In genomic region chr9:51727960-51728359, GRCm38 (mm10) we compare ENCODE assay signal across 9 mouse cellular contexts. TPM values are rescaled to one million over a fixed set of nuclear protein-coding genes. Genes with fewer than 3 reads are reported as not detected.
A peak's percentile ranks its signal among the peaks of the same experiment; 100 is the strongest.
DNase-seq lines count a peak whose midpoint lies in the region; ATAC-seq lines count a peak whose summit lies in the region.
"Had no signal": no experiment of that assay in that cellular context is flagged by ENCODE, and none has a peak within 500 bp of the region (broad histone marks: within the 10 kb centered on the region; RNA-seq: fewer than 3 reads in every experiment).

No protein-coding gene starts in this region.

- H3K4me2 ChIP-seq in heart, embryonic 11.5 days = no peak overlapping the region
- no peak overlapping the region for H3K4me2 ChIP-seq in hindbrain, embryonic 13.5 days

- WGBS in heart, embryonic 11.5 days (ENCODE audit: insufficient replicate concordance) = 48% methylated on average over 6 of the region's 6 CpGs
- WGBS in hindbrain, embryonic 13.5 days = 56% methylated on average over 6 of the region's 6 CpGs

- no peaks in the 10 kb centered on the region for H3K4me1 ChIP-seq in heart, embryonic 11.5 days (ENCODE audit: control insufficient read depth, insufficient read depth, low read length)
- H3K4me1 ChIP-seq in hindbrain, embryonic 13.5 days (replicated peaks) = no peaks in the 10 kb centered on the region

- peak; percentile 18 to 22 for DNase-seq in heart, adult 18-20 months
- DNase-seq in Muller cell, postnatal 12 days (ENCODE audit: inconsistent ontology term) = peak; percentile 90
- peak; percentile 28 for DNase-seq in gastrocnemius, postnatal 10 days
- peak; percentile 16 for DNase-seq in ovary, postnatal 14 days (ENCODE audit: low spot score)
- no peak for DNase-seq in layer of hippocampus, postnatal 10 days (ENCODE audit: low spot score in 2 of 2)
- DNase-seq in right cerebral cortex, adult 18-20 months = no peak

- ATAC-seq in heart, embryonic 11.5 days (replicated peaks; ENCODE audit: insufficient number of reproducible peaks, low FRiP score, low TSS enrichment) = no peak
- ATAC-seq in hindbrain, embryonic 13.5 days (ENCODE audit: low FRiP score) = no peak

- H3K9ac ChIP-seq in heart, embryonic 11.5 days (ENCODE audit: low read depth, low read length) = no peak overlapping the region
- H3K9ac ChIP-seq in hindbrain, embryonic 13.5 days = no peak overlapping the region

- no peaks in the 10 kb centered on the region for H3K27me3 ChIP-seq in heart, embryonic 11.5 days (ENCODE audit: control insufficient read depth, insufficient read depth, low read length)
- no peaks in the 10 kb centered on the region for H3K27me3 ChIP-seq in hindbrain, embryonic 13.5 days

- no peak overlapping the region for H3K4me3 ChIP-seq in heart, embryonic 11.5 days (ENCODE audit: low read depth, low read length)
- no peak overlapping the region for H3K4me3 ChIP-seq in hindbrain, embryonic 13.5 days
- H3K4me3 ChIP-seq: erythroblast, embryonic 14.5 days had no signal

- no peaks in the 10 kb centered on the region for H3K36me3 ChIP-seq in heart, embryonic 11.5 days (ENCODE audit: control insufficient read depth, insufficient read depth, low read length)
- H3K36me3 ChIP-seq in hindbrain, embryonic 13.5 days = no peaks in the 10 kb centered on the region

- no peaks in the 10 kb centered on the region for H3K9me3 ChIP-seq in heart, embryonic 11.5 days (replicated peaks; ENCODE audit: control insufficient read depth, low read length)
- no peaks in the 10 kb centered on the region for H3K9me3 ChIP-seq in hindbrain, embryonic 13.5 days

- H3K27ac ChIP-seq in heart, embryonic 11.5 days (ENCODE audit: low read depth, low read length) = no peak overlapping the region
- H3K27ac ChIP-seq in hindbrain, embryonic 13.5 days = no peak overlapping the region

RNA-seq across cellular contexts. Expression of gene Arhgap20, which starts 37.2 kb away (rescaled TPM):
- 10 to 100 TPM; 17.5 to 20.7 TPM for total RNA-seq in heart, adult 18-20 months (2021)
- 0.59 and 0.94 TPM in 2 replicates for polyA plus RNA-seq in heart, embryonic 11.5 days (2014; fragmentation: Nextera tagmentation; extraction: Ambion mirVana)
- total RNA-seq in gastrocnemius, postnatal 10 days (2021) = 10 to 100 TPM; 24.5 to 31.9 TPM
- 10 to 100 TPM; 51.1 to 57.7 TPM for total RNA-seq in layer of hippocampus, postnatal 10 days (2021)
- 18.1 and 20.3 TPM in 2 replicates for polyA plus RNA-seq in hindbrain, embryonic 13.5 days (2015; fragmentation: Nextera tagmentation; extraction: Ambion mirVana)
- polyA plus RNA-seq: erythroblast, embryonic 14.5 days had no signal

Comparison
In these comparisons a context has a peak if more than half of its experiments do, and no peak if none do; other contexts are left out.
1. DNase-seq: peak in heart, adult 18-20 months (2 of 2), Muller cell, postnatal 12 days (single experiment), gastrocnemius, postnatal 10 days (single experiment) and ovary, postnatal 14 days (single experiment); none in layer of hippocampus, postnatal 10 days (0 of 2) and right cerebral cortex, adult 18-20 months (single experiment).